Mouse (Mus musculus) ovary, adult 2 months (tissue): Measurements from ENCODE around the gene Shc4. TPM values are rescaled to one million over a fixed set of nuclear protein-coding genes. Genes with fewer than 3 reads are reported as not detected.

Experiments
- polyA plus RNA-seq: library from polyadenylated mRNA; depleted of rRNA; stranded (reverse); fragments of >200 nt; gene quantifications from 2 replicates; pipeline ENCODE4 v1.2.3, GENCODE M21; 2012; rRNA removed

Shc4 gene
- polyA plus RNA-seq = 0.29 and 0.50 TPM in 2 replicates

DNA sequence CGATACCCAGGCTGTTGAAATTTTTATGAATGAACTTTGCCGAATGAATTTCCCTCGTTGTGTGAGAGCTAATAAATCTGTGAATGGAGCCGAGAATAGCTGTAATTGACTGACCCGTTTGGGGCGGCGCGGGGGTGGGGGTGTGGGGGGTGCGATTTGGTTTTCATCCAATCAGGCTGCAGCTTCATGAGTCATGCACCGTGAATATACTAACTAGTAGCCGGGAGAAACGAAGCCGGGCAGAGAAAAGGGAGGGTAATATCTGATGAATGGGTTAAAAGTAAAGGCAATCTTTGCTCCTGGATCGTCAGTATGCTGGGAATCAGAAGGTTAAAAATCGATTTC lies at the start of gene Shc4:
Gene Shc4, minus strand, starts transcription at position 63 of the 345 bp plus-strand sequence.

DNA sequence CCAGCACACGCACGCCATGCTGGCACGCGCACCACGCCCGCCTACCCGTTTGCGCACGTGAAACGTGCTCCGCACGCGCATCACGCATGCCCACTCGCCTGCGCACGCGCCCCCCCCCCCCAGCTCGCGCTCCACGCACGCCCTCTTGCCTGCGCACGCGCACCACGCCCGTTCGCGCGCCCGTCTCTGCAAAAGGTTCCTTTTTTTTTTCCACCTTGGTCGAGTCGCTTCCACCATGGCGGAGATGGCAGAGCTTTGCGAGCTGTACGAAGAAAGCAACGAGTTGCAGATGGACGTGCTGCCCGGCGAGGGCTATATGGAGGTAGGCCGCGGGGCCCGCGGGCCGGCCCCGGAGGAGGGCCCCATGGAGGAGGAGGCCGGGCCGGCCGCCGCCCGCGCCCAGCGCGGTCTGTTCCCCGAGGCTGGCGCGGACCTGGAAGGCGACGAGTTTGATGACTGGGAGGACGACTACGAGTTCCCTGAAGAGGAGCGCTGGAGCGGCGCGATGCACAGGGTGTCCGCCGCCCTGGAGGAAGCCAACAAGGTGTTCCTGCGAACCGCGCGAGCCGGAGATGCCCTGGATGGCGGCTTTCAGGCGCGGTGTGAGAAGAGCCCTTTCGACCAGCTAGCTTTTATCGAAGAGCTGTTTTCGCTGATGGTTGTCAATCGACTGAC lies 50.9 kb downstream of the Shc4 start, which contains the start of gene Eid1:
Gene Eid1, plus strand, starts transcription at position 139 of the 675 bp plus-strand sequence.

DNA sequence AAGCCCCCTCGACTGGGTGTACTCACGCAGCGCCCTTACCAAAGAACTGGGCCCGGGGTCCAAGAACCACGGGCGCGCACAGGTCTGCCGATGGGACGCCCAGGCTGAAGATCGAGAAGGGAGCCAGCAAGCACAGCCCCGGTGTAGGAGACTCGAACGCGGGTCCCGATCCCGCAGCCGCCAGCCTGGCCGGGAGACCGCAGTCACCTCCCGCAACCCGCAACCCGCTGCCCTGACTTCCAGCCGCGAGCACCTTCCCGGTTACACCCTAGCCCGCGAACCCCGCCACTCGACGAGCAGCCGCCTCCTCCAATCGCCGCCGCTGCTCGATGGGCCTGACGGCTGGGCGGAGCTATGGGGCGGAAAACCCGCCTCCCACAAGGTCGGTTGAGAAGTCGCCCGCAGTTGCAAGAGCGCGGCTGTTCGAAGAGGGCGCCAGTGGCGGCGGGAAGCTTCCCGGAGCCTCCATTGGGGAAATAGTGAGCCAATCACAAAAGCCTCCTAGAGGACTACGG lies 99.1 kb downstream of the Shc4 start, which contains the start of gene Cep152:
Gene Cep152, minus strand, starts transcription at position 277 of the 515 bp plus-strand sequence.

Other genes starting within 250 kb of the Shc4 start
- 0.38 and 0.75 TPM in 2 replicates for gene Gm9913, start 219.1 kb downstream of the Shc4 start, polyA plus RNA-seq
- gene Fbn1, start 216.2 kb downstream of the Shc4 start, polyA plus RNA-seq = 24.9 and 26.5 TPM in 2 replicates
- gene Cep152, start 99.0 kb downstream of the Shc4 start, polyA plus RNA-seq = 1.2 and 1.3 TPM in 2 replicates
- gene Eid1, start 51.1 kb downstream of the Shc4 start, polyA plus RNA-seq = 25.3 and 35.3 TPM in 2 replicates
- 8.7 and 8.9 TPM in 2 replicates for gene Secisbp2l, start 58.7 kb upstream of the Shc4 start, polyA plus RNA-seq
- gene Galk2, start 135.0 kb upstream of the Shc4 start, polyA plus RNA-seq = 18.8 and 19.2 TPM in 2 replicates
- gene Cops2, start 135.0 kb upstream of the Shc4 start, polyA plus RNA-seq = 2.9 and 3.5 TPM in 2 replicates